Mouse (Mus musculus) spleen, postnatal 36 days (tissue): Measurements from ENCODE around the gene Pigl.
"Not testable (repeated sequence)": the region's sequence is repeated elsewhere in the genome, so short reads cannot be mapped to it uniquely, and the experiment has no call there.

ENCODE experiments used
- DNase-seq, 2 experiments: peaks; one replicate each; pipeline ENCODE4 v3.0.0; 2022; ENCODE audit warnings: low spot score in 2 of 2, mixed read lengths in 1 of 2

The Pigl gene

GRCm38 (mm10) chr11:62458276-62458724 lies at the start of gene Pigl, which contains the start of gene Ncor1:
Gene Pigl, plus strand, starts transcription at chr11:62458460.
Gene Ncor1, minus strand, starts transcription at chr11:62458541.
- peak; percentile 74 to 83 for DNase-seq

GRCm38 (mm10) chr11:62408848-62409247 lies 49.4 kb upstream of the Pigl start:
- DNase-seq: no peak

- no peak for DNase-seq
These were observed 48.6 kb upstream of the Pigl start for GRCm38 (mm10) chr11:62409611-62410010.

GRCm38 (mm10) chr11:62415026-62415425 lies 43.2 kb upstream of the Pigl start:
- DNase-seq: no peak

GRCm38 (mm10) chr11:62424525-62424924 lies 33.7 kb upstream of the Pigl start:
- no peak for DNase-seq

- DNase-seq: no peak
These were observed 32.0 kb upstream of the Pigl start for GRCm38 (mm10) chr11:62426266-62426665.

GRCm38 (mm10) chr11:62427105-62427504 lies 31.2 kb upstream of the Pigl start:
- peak; percentile 26 to 33 for DNase-seq

- DNase-seq: no peak
These were observed 26.0 kb upstream of the Pigl start for GRCm38 (mm10) chr11:62432211-62432610.

GRCm38 (mm10) chr11:62440670-62441315 lies 17.5 kb upstream of the Pigl start:
- no peak for DNase-seq

GRCm38 (mm10) chr11:62445799-62446198 lies 12.5 kb upstream of the Pigl start:
- no peak for DNase-seq

GRCm38 (mm10) chr11:62448971-62449370 lies 9.3 kb upstream of the Pigl start:
- DNase-seq: no peak

GRCm38 (mm10) chr11:62455193-62455592 lies 3.1 kb upstream of the Pigl start:
- no peak for DNase-seq

GRCm38 (mm10) chr11:62456021-62456482 lies 2.2 kb upstream of the Pigl start:
- no peak for DNase-seq

GRCm38 (mm10) chr11:62456483-62457172 lies 1.6 kb upstream of the Pigl start:
- DNase-seq: peak; percentile 27 to 53

GRCm38 (mm10) chr11:62457241-62457890 lies 894 bp upstream of the Pigl start:
- peak; percentile 95 for DNase-seq

- no peak for DNase-seq
These were observed 379 bp upstream of the Pigl start for GRCm38 (mm10) chr11:62457891-62458270.

GRCm38 (mm10) chr11:62458780-62459179 lies 520 bp downstream of the Pigl start:
- no peak for DNase-seq

- DNase-seq: not testable (repeated sequence)
These were observed 4.3 kb downstream of the Pigl start for GRCm38 (mm10) chr11:62462529-62462928.

GRCm38 (mm10) chr11:62463225-62463915 lies 5.1 kb downstream of the Pigl start:
- DNase-seq: no peak

- peak; percentile 6 to 45 for DNase-seq
These were observed 6.4 kb downstream of the Pigl start for GRCm38 (mm10) chr11:62464696-62465095.

- no peak for DNase-seq
These were observed 7.6 kb downstream of the Pigl start for GRCm38 (mm10) chr11:62465849-62466248.

GRCm38 (mm10) chr11:62466546-62466945 lies 8.3 kb downstream of the Pigl start:
- peak; percentile 1 to 15 for DNase-seq
